Mouse (Mus musculus) heart, postnatal 0 days (tissue): Measurements from ENCODE around the gene Gm28635. TPM values are rescaled to one million over a fixed set of nuclear protein-coding genes. Genes with fewer than 3 reads are reported as not detected.

Experiments used
- ATAC-seq: fragments of 200-750 bp; cut with Nextera tagmentation; 2 replicates; pipeline ENCODE4 v1.8.0; 2017; ENCODE audit warnings: low read depth, moderate number of reproducible peaks, moderate library complexity; ENCODE audit not compliant: insufficient read depth
- DNase-seq: peaks from one replicate; pipeline ENCODE4 v3.0.0-alpha.2; 2016; ENCODE audit warnings: low spot score
- H3K27ac ChIP-seq: fragments of 300-500 bp; sonication (generic); 2 replicates; pipeline ENCODE4 v1.5.1; 2014; ENCODE audit warnings: low read depth, mild to moderate bottlenecking
- H3K27me3 ChIP-seq: fragments of 300-500 bp; sonication (generic); 2 replicates; pipeline ENCODE4 v1.6.1; 2014; ENCODE audit warnings: low read length, mixed read lengths; ENCODE audit not compliant: control insufficient read depth, insufficient read depth
- H3K36me3 ChIP-seq: fragments of 300-500 bp; sonication (generic); replicated peaks from 2 replicates; pipeline ENCODE4 v1.6.1; 2014; ENCODE audit warnings: low read length, mixed read lengths; ENCODE audit not compliant: control insufficient read depth, insufficient read depth
- H3K4me1 ChIP-seq: fragments of 300-500 bp; sonication (generic); 2 replicates; pipeline ENCODE4 v1.6.1; 2014; ENCODE audit warnings: antibody characterized with exemption; ENCODE audit not compliant: control insufficient read depth, insufficient read depth
- H3K4me2 ChIP-seq: fragments of 300-500 bp; sonication (generic); 2 replicates; pipeline ENCODE4 v1.6.1; 2014; ENCODE audit warnings: low read depth, mild to moderate bottlenecking, low read length, moderate library complexity
- H3K4me3 ChIP-seq: fragments of 300-500 bp; sonication (generic); 2 replicates; pipeline ENCODE4 v1.5.1; 2014; ENCODE audit warnings: low read depth, low read length
- H3K9ac ChIP-seq: fragments of 300-500 bp; sonication (generic); replicated peaks from 2 replicates; pipeline ENCODE4 v1.6.1; 2014; ENCODE audit warnings: low read depth, low read length, mixed read lengths
- H3K9me3 ChIP-seq: fragments of 300-500 bp; sonication (generic); replicated peaks from 2 replicates; pipeline ENCODE4 v1.6.1; 2016; ENCODE audit warnings: low read length; ENCODE audit not compliant: control insufficient read depth
- CTCF ChIP-seq: IDR thresholded peaks from 2 replicates; pipeline ENCODE4 v1.5.1; 2016; ENCODE audit warnings: antibody characterized with exemption, control low read depth, low read depth
- EP300 ChIP-seq: IDR thresholded peaks from 2 replicates; pipeline ENCODE4 v1.6.1; 2016; ENCODE audit warnings: antibody characterized with exemption, low read depth
- WGBS: fragments of 180-500 bp; shearing (Covaris S2); extraction: QIAGEN DNeasy Blood & Tissue Kit; methylation state at CpG from one replicate; pipeline ENCODE4 v1.1.7; 2014; 5-methylcytosine and 5-hydroxymethylcytosine counted together
- polyA plus RNA-seq: library from polyadenylated mRNA; unstranded; fragments of >200 nt; fragmentation: Nextera tagmentation; extraction: Ambion mirVana; gene quantifications from 2 replicates; pipeline ENCODE4 v1.2.1, GENCODE M21; 2015
- total RNA-seq: library from RNA; depleted of rRNA; stranded (reverse); fragments of >200 nt; gene quantifications from 2 replicates; pipeline ENCODE4 v1.2.3, GENCODE M21; 2014; ENCODE audit warnings: low replicate concordance

Gm28635 gene
- total and polyA plus RNA-seq, 2 experiments from 2014 or later = not detected

- no peaks in the 10 kb centered on the region for H3K36me3 ChIP-seq
- TF ChIP-seq EP300 (no peak), CTCF (peak; percentile 24; the same call in 1 of the 2 replicates)
- H3K4me1 ChIP-seq = no peaks in the 10 kb centered on the region
- no peaks in the 10 kb centered on the region for H3K27me3 ChIP-seq
- no peak overlapping the region for H3K27ac ChIP-seq
- H3K4me2 ChIP-seq = no peak overlapping the region
- H3K4me3 ChIP-seq = no peak overlapping the region
- DNase-seq (no peak), ATAC-seq (no peak)
- H3K9ac ChIP-seq = no peak overlapping the region
- no peaks in the 10 kb centered on the region for H3K9me3 ChIP-seq
Measured at GRCm38 (mm10) chr2:84653354-84653753, 24.5 kb downstream of the Gm28635 start.

- no peaks in the 10 kb centered on the region for H3K27me3 ChIP-seq
- TF ChIP-seq CTCF = no peak
- TF ChIP-seq EP300 = 0 out of 2 replicates have a peak, but pooled peaks have one; percentile 64
- DNase-seq = peak; percentile 97
- peak; percentile 98 for ATAC-seq
- H3K36me3 ChIP-seq = no peaks in the 10 kb centered on the region
- under 1% methylated on average over 15 of the region's 15 CpGs for WGBS
- peak within 1 kb of the TSS; percentile 72 for H3K4me3 ChIP-seq
- H3K9me3 ChIP-seq = no peaks in the 10 kb centered on the region
- H3K4me1 ChIP-seq = peaks cover 23% of the 10 kb centered on the region
- peak within 1 kb of the TSS; percentile 92 for H3K9ac ChIP-seq
- H3K4me2 ChIP-seq = peak within 1 kb of the TSS; percentile 79
- peak within 1 kb of the TSS; percentile 99 for H3K27ac ChIP-seq
Measured at GRCm38 (mm10) chr2:84650464-84651195, 27.2 kb downstream of the Gm28635 start, which contains the start of gene Ctnnd1. TSS of gene Ctnnd1 (minus strand) at chr2:84650765.

- WGBS = under 1% methylated on average over 10 of the region's 10 CpGs
- Histone ChIP-seq H3K27ac (peak overlapping the region; percentile 99), H3K27me3 (no peaks in the 10 kb centered on the region), H3K4me1 (peaks cover 24% of the 10 kb centered on the region), H3K4me2 (peak overlapping the region; percentile 72), H3K9ac (peak overlapping the region; percentile 92), H3K4me3 (peak overlapping the region; percentile 72), H3K36me3 (no peaks in the 10 kb centered on the region), H3K9me3 (no peaks in the 10 kb centered on the region)
- ATAC-seq = no peak
- no peak for DNase-seq
- TF ChIP-seq CTCF (no peak), EP300 (no peak)
Measured at GRCm38 (mm10) chr2:84649674-84650073, 28.2 kb downstream of the Gm28635 start.

- TF ChIP-seq EP300 = no peak
- TF ChIP-seq CTCF = no peak
- peak; percentile 80 for DNase-seq
- Histone ChIP-seq H3K27ac (peak overlapping the region; percentile 99), H3K9me3 (no peaks in the 10 kb centered on the region), H3K9ac (peak overlapping the region; percentile 92), H3K4me2 (peak overlapping the region; percentile 72), H3K36me3 (no peaks in the 10 kb centered on the region), H3K27me3 (no peaks in the 10 kb centered on the region), H3K4me1 (peaks cover 37% of the 10 kb centered on the region), H3K4me3 (peak overlapping the region; percentile 72)
- WGBS = 8% methylated on average over 6 of the region's 6 CpGs
- no peak for ATAC-seq
Measured at GRCm38 (mm10) chr2:84648369-84648768, 29.5 kb downstream of the Gm28635 start.

GRCm38 (mm10) chr2:84647051-84647568 lies 30.7 kb downstream of the Gm28635 start:
- DNase-seq (no peak), ATAC-seq (no peak)
- H3K27ac ChIP-seq = peak overlapping the region; percentile 38; the same call in 1 of the 2 replicates
- TF ChIP-seq CTCF (no peak), EP300 (no peak)
- H3K4me1 ChIP-seq = peaks cover 48% of the 10 kb centered on the region
- H3K36me3 ChIP-seq = no peaks in the 10 kb centered on the region
- peak overlapping the region; percentile 72 for H3K4me3 ChIP-seq
- no peak overlapping the region for H3K9ac ChIP-seq
- H3K27me3 ChIP-seq = no peaks in the 10 kb centered on the region
- WGBS = 73% methylated on average over 6 of the region's 6 CpGs
- peak overlapping the region; percentile 72 for H3K4me2 ChIP-seq
- H3K9me3 ChIP-seq = no peaks in the 10 kb centered on the region
